Mouse (Mus musculus) retina, adult 2 months (tissue): ENCODE results near the gene Zbtb40.

Experiments used
- DNase-seq: peaks from one replicate; pipeline ENCODE4 v3.0.0-alpha.2; 2012; ENCODE audit warnings: low read depth, low spot score

Gene Zbtb40

DNA sequence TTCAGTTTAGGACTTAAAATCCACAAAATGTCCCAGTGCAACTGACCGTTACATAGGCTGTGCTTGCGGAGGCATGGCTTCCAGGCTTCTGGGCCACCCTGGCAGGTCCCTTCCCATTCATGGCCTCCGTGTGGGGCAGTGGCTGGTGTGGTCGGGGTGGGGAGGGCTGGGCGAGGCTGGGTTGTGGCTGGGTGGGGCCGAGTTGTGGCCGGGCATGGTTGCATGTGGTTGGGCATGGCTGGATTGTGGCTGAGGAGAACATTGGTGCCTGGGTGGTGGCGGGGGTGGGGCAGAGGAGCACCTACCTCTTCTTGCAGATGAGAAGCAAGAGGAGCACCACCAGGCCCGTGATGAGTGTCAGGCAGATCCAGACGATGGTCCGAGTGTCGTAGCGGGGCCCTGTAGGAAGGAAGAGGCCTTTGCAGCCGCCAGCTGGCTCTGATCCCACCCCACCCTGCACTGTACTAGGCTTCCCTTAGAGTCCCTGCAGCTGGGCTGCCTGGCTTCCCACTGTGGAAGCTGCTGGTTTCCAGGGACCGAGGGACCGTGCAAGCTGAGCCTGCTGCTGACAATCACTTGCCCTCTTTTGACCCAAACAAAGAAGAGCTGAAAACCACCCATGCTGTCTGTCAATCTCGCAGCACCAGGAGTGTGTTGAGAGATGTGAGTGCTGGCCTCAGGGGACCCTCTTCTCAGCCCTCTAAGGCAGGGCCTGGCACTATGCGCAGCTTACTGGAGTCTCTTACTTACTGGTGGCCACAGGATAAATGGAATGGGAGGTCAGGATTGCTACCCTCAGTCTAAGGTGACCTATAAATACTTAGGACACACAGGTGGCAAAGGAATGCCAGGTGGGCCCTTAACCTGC, 113.6 kb downstream of the Zbtb40 start:
- no peak for DNase-seq

DNA sequence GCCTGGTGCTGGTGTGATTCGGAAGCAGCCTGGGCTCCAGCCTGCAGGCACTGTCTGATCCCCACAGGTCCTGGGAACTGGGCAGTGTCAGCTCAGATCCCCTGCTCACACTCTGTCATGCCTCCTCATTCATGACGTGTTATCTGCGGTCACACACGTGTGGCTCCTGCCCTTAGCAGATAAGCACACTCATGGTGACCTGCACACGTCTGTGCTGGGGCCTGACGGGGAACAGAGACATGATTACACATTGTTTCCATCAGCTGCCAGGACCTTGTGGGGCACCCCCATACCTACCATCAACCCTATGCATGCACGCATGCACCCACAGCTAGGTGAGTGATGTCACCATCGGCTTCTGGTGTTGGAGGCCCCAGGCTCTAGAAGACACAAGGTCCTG, 118.1 kb downstream of the Zbtb40 start:
- DNase-seq, result no peak
